Mouse (Mus musculus) heart, adult 2 months (tissue): ENCODE data around the gene Napsa.

ENCODE experiments used
- CTCF ChIP-seq: fragments of 200-600 bp; IDR thresholded peaks from 2 replicates; pipeline ENCODE4 v1.8.1; 2022; ENCODE audit warnings: antibody characterized with exemption, mild to moderate bottlenecking, moderate library complexity
- EP300 ChIP-seq: fragments of 200-500 bp; IDR thresholded peaks from 2 replicates; pipeline ENCODE4 v1.6.1; 2011; ENCODE audit warnings: low read depth, low read length, control low read depth; ENCODE audit not compliant: insufficient read depth
- POLR2A ChIP-seq: fragments of 200-500 bp; IDR thresholded peaks from 2 replicates; pipeline ENCODE4 v1.6.1; 2011; ENCODE audit warnings: mild to moderate bottlenecking, low read depth, low read length, control low read depth; ENCODE audit not compliant: insufficient read depth

DNA sequence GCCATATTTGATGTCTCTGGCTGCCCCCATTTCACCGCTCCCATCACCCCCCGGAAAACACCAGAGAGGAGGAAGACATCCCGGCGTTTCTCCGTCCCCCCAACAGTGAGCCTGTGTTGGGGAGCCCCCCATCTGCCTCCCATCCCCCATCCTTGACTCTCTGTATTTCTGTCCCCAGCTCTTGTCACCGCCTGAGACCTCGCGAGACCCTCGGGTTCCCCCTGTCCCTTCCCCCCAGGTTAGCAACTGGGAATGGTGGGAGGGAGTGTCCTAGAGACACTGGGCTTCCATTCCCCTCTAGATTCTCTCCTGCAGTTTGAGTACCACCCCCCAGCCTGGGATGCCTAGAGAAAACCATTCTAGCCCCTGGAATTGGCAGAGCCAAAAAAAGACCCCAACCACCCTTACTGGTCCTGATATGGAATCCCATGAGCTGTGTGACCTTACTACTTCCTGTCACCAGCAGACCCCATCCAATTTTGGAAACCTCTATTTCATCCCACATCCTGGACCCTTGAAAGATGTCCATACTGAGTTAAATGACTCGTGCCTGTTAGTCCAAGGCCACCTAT lies 28.6 kb downstream of the Napsa start:
- no peak for TF ChIP-seq EP300
- TF ChIP-seq CTCF: no peak
- TF ChIP-seq POLR2A: no peak
